Mouse (Mus musculus) fibroblast of lung, adult 2 months (primary cell): ENCODE measurements around the gene Adamts20.

ENCODE experiments used
- DNase-seq: peaks from one replicate; pipeline ENCODE4 v3.0.0-alpha.2; 2011; ENCODE audit warnings: low read depth

The Adamts20 gene

DNA sequence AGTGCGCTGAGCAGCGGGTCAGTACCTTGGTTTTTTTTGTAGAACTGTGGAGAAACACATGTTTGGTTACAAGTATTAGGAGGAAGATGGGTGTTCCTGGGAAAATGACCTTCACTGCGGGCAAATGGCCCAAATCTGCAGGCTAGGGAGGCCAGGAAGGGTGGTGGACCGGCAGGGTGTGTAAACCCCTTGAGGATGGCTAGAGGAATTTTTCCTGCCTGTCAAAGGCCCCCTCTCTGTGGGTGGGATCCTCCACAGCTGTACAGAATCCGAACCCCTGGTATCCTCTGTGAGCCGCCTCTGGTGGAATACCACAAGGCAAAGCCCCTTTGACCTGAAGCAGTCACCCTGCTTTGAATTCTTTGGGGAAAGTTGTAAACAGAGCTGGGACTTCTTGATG, 216.8 kb downstream of the Adamts20 start:
- no peak for DNase-seq

DNA sequence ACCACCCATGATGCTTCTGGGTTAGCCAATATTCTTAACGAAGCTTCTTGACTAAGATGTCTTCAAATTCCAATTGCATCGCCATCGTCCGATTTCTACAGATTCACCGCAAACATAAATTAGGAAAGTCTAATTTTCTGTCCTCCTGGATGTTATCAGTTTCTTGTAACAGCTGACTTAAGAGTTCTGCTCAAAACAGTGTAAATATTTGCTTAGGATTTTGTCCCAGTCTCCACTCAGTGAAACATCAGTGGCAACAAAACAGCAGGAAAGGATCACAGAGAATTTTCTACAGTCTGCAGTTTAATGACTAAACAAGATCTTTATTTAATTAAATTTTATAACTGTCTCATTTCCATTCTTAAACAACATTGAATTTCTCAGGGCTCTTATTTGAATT, 218.5 kb downstream of the Adamts20 start:
- DNase-seq = no peak

DNA sequence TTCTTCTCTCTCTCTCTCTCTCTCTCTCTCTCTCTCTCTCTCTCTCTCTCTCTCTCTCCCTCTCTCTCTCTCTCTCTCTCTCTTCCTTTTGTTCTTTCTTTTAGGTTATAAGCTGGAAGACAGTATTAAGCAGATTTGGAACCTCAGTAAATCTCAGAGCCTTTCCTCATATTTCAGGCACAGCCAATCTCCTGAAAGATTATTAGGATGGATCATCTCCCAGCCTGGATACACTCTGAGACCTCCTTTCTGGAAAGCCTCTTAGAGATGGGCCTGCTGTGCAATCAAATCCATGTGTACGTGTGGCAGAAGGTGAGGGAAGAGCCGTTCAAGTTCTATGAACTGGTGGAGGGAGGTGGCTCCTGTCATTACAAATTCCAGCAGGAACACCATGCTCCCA, 220.9 kb downstream of the Adamts20 start:
- no peak for DNase-seq

DNA sequence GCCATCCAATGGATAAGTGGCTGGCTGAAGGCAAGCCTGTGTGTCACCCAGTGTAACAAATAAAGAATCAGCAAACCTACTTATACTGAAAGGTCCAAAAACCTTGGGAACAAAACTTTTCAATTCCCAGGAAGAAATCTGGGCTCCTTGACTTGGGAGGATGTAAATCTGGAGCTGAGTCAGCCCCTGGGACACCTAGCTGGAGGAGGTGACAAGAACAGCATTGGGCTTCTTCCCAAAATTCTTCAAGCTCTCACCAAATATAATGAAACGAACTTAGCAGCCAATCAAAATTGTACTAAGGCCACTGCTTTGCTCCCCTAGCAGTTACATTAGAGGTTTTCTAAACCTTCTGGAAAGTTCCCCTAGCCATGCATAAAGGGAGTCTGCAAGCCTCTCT, 223.1 kb downstream of the Adamts20 start:
- no peak for DNase-seq

DNA sequence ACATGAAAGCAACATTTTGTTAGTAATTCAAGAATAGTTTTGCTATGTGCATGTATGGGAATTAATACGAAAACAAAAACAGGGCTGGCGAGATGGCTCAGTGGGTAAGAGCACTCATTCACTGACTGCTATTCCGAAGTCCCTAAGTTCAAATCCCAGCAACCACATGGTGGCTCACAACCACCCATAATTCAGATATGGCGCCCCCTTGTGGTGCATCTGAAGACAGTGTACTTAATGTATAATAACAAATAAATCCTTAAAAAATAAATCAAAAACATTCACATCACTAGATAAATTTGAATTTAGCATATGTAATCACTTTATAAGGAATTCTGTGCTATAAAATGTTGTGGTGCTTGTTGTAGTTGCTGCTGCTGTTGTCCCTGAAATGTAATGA, 225.6 kb downstream of the Adamts20 start:
- DNase-seq = no peak

DNA sequence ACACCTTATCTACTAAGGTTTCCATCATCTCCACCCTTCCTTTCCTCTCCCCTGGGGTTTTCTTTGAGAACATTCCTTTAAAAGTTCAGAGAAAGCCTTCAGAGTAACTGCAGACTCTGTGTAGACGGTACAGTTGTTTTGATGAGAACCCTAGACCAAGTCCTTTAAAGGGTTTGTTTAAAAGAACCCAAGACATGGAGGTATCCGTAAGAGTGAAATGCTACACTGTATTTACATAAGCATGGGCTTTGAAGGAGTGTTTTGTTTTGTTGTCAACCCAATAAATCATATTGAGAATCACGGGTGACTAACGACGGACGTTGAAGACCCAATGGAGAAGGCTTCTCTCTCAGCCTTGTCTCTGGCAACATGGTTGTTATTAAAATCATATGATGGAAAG, 226.1 kb downstream of the Adamts20 start:
- no peak for DNase-seq

DNA sequence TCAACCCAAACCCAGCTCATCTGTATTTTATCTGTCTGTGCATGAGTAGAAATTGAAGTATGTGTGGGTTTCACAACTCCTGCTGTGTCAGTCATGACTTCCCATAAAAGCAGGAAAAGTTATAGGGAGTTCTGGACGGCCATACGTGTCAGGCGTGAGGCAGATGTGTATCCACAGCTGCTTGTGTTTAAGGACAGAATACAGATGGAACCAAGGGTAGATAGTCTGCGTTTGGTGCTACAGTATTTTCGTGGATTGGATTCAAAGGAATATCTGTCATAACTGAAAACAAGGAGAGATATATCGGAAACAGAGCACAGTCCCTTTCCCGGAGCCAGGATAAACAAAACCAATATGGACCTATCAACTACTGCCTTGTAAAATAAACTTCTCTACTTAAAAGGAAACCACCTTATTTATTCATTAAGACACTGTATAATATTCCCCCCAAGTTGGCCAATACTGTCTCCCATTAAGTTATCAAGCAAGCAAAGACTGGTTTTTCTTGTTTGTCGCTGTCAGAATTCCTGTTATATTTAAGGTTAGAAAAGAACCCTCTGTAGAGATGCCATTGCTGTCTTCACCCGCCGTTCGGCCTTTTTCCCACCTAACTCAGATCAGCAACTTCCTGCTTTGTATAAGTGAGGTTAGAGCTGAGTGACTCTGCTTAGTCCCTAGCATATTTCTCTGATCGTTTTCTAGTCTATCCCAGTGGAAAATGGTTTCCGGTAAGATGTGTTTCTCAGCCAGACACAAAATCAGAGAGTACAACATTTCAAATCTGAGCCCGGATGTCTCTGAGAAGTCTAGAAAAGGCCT, 227.0 kb downstream of the Adamts20 start:
- DNase-seq = no peak

DNA sequence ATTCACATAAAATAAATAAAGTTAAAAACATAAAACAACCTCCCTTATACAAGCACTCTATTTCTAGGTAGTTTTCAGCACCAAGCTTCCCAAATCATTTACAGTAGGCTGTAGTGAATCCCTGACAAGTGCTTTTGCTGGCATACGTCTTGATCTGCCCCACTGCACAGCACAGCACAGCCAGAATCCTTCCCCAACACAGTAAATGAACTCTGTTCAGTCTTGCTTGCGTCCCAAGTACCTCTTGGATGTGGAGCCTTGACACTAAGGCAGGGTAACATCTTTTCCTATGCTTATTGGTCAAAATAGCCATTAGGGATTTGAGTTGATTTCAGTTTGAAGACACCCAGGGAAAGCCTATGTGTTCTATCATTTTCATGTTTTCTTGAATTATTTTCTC, 228.5 kb downstream of the Adamts20 start:
- DNase-seq = no peak

DNA sequence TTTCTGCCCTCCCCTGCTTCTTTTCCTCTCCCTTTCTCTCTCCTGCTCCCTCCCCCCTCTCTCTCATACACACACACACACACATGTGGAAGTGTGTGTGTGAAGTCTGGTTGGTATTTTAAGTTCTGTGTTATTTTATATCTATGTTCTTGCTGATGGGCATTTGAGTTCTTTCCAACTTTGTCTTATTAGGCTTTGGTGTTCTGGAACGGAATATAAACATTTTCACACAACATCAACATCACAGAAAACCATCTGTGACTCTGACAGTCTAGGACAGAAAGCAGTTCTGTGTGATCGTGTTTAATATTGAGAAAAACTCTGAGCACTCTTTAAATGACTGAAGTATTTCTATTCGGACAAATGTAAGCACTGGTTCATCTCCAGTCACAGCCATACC, 229.1 kb downstream of the Adamts20 start:
- no peak for DNase-seq

DNA sequence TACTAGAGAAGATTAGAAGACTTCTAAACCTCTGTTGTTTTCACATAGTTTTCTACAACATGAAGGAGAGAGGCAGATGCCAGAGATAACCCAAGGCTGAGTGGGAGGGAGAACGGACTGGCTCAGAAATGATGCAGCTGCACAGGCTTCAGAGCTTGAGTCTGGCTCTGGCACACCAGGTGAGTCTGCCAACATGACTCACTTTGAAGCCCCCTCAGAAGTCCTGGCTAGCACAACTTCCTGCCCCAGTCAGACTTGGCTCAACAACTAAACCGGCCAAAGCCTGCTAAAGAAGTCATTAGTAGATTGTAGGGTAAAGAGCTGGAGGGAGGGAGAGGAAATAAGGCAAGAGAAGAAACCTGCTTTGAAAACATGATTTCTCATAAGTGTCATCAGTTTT, 230.0 kb downstream of the Adamts20 start:
- DNase-seq = no peak

DNA sequence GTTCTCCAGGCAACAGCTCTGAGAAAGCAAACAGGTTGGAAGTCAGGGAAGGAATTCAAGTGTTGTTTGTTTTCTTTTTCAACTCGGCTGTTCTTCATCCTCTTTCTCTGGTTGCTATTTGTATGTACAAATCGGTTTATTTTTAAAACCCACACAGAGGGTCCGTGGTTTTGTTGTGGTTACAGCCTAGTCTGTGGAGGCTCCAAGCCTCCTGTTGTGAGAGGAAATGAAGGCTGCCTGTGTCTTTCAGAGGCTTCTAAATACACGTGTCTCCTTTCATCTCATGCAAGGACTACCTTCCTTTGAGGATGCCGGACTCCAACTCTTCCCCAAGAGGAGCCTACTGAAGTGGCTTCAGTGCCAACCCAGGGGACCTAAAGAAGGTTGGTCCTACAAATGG, 234.0 kb downstream of the Adamts20 start:
- DNase-seq = no peak

DNA sequence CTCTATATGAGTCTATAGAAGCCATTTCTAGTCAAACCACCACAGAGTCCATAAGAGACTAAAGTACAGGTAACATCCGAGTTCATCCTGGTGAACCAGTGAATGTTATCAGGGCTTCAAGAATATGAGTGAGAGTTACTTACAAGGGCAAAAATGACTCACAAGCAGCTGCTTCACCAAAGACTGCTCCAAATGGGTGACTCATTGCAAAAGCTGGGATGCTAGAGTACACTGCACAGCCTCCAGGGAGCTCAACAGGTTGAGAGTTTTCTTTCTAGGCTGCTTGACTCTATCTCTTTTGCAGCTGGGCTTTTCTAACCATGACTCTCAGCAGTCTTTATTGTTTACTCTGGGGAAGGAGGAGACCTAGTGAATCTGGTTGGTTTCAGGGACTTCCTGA, 237.8 kb downstream of the Adamts20 start:
- DNase-seq = peak; percentile 44

DNA sequence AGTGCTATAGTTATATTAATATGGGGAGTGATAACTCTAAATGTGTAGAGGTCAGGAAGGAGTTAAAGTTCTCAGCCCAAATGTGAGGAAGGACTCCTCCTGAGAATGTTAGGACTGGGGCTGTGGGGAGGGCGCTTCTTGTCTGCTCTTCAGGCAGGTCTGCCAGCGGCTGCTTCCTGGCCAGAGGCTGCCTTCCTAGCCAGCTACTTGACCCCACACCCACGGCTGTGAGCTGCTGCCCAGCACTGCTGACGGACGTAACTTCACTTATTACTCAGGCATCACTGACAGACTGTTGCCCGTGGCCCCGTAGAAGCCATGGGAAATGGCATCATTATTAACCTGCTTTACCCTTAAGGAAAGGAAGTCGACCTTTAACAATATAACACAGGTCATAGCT, 242.1 kb downstream of the Adamts20 start:
- no peak for DNase-seq

DNA sequence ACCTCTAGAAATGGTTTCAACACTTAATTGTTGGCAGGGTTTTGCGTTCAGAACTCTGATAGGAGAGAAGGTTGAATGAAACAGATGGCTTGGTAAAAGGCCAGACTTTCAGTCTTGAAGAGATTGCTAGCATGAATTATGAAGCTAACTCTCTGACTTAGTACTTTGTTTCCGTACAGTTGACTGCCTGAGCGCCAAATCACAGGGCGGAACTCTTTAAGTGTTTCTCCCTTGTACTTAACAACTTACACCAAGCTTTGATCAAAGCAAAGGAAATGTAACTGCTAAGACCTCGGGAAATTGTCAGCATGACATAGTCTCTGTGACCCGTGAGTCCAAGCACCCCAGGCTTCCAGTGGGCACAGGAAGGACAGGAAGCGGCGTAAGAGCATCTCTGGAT, 244.5 kb downstream of the Adamts20 start:
- no peak for DNase-seq
